Mouse (Mus musculus): Measurements from ENCODE around the gene Zfp628. TPM values are rescaled to one million over a fixed set of nuclear protein-coding genes. Genes with fewer than 3 reads are reported as not detected.

The Zfp628 gene
- polyA plus RNA-seq, 1 experiment from 2014 or later = 1.8 TPM

GRCm38 (mm10) chr7:4938456-4938855 is 23.4 kb downstream of the Zfp628 start:
- TF ChIP-seq EP300 (optimal IDR thresholded peaks at IDR 0.05) (no peak), CTCF (IDR thresholded peaks at IDR 0.05; ENCODE audit: low read depth) (peak; percentile 94)
- Histone ChIP-seq H3K9me3 (ENCODE audit: control insufficient read depth, low read length) (no peaks in the 10 kb centered on the region), H3K9ac (ENCODE audit: low read length) (no peak overlapping the region), H3K4me1 (replicated peaks; ENCODE audit: control insufficient read depth, insufficient read depth) (no peaks in the 10 kb centered on the region), H3K36me3 (ENCODE audit: control insufficient read depth, insufficient read depth, low read length) (no peaks in the 10 kb centered on the region), H3K27ac (replicated peaks) (no peak overlapping the region), H3K4me3 (ENCODE audit: low read depth, low read length) (no peak overlapping the region), H3K27me3 (ENCODE audit: control insufficient read depth, insufficient read depth, low read length) (no peaks in the 10 kb centered on the region), H3K4me2 (replicated peaks; ENCODE audit: low read depth) (no peak overlapping the region)
- peak; percentile 75 for DNase-seq (ENCODE audit: low spot score)
- WGBS = 43% methylated on average over 2 of the region's 2 CpGs
- ATAC-seq (ENCODE audit: low FRiP score, low TSS enrichment) = no peak

GRCm38 (mm10) chr7:4940068-4940479 is 25.1 kb downstream of the Zfp628 start:
- Histone ChIP-seq H3K4me1 (replicated peaks; ENCODE audit: control insufficient read depth, insufficient read depth) (no peaks in the 10 kb centered on the region), H3K27me3 (ENCODE audit: control insufficient read depth, insufficient read depth, low read length) (no peaks in the 10 kb centered on the region), H3K36me3 (ENCODE audit: control insufficient read depth, insufficient read depth, low read length) (no peaks in the 10 kb centered on the region), H3K4me3 (ENCODE audit: low read depth, low read length) (no peak overlapping the region), H3K27ac (replicated peaks) (no peak overlapping the region), H3K9ac (ENCODE audit: low read length) (no peak overlapping the region), H3K4me2 (replicated peaks; ENCODE audit: low read depth) (no peak overlapping the region), H3K9me3 (ENCODE audit: control insufficient read depth, low read length) (no peaks in the 10 kb centered on the region)
- peak; percentile 89 for DNase-seq (ENCODE audit: low spot score)
- peak; percentile 75 for ATAC-seq (ENCODE audit: low FRiP score, low TSS enrichment)
- TF ChIP-seq EP300 (optimal IDR thresholded peaks at IDR 0.05) (no peak), CTCF (IDR thresholded peaks at IDR 0.05; ENCODE audit: low read depth) (peak; percentile 91)
- WGBS = 16% methylated on average over 9 of the region's 9 CpGs

- DNase-seq (ENCODE audit: low spot score) (no peak), ATAC-seq (ENCODE audit: low FRiP score, low TSS enrichment) (no peak)
- Histone ChIP-seq H3K4me2 (replicated peaks; ENCODE audit: low read depth) (no peak overlapping the region), H3K4me3 (ENCODE audit: low read depth, low read length) (no peak overlapping the region), H3K27me3 (ENCODE audit: control insufficient read depth, insufficient read depth, low read length) (no peaks in the 10 kb centered on the region), H3K9me3 (ENCODE audit: control insufficient read depth, low read length) (no peaks in the 10 kb centered on the region), H3K36me3 (ENCODE audit: control insufficient read depth, insufficient read depth, low read length) (no peaks in the 10 kb centered on the region), H3K9ac (ENCODE audit: low read length) (no peak overlapping the region), H3K4me1 (replicated peaks; ENCODE audit: control insufficient read depth, insufficient read depth) (no peaks in the 10 kb centered on the region), H3K27ac (replicated peaks) (no peak overlapping the region)
- TF ChIP-seq EP300 (optimal IDR thresholded peaks at IDR 0.05) (no peak), CTCF (IDR thresholded peaks at IDR 0.05; ENCODE audit: low read depth) (no peak)
- WGBS = 49% methylated on average over 5 of the region's 5 CpGs
Observed at GRCm38 (mm10) chr7:4942673-4943072, 27.7 kb downstream of the Zfp628 start.

GRCm38 (mm10) chr7:4943223-4943815 is 28.3 kb downstream of the Zfp628 start:
- H3K4me2 ChIP-seq (replicated peaks; ENCODE audit: low read depth) = peak overlapping the region; percentile 54
- H3K4me3 ChIP-seq (ENCODE audit: low read depth, low read length) = peak overlapping the region; percentile 25; the same call in 1 of the 2 replicates
- H3K9me3 ChIP-seq (ENCODE audit: control insufficient read depth, low read length) = no peaks in the 10 kb centered on the region
- no peak for TF ChIP-seq EP300 (optimal IDR thresholded peaks at IDR 0.05)
- TF ChIP-seq CTCF (IDR thresholded peaks at IDR 0.05; ENCODE audit: low read depth) = peak; percentile 100
- no peak overlapping the region for H3K27ac ChIP-seq (replicated peaks)
- 0 out of 2 replicates have a peak overlapping the region, but pooled peaks have one; percentile 23 for H3K9ac ChIP-seq (ENCODE audit: low read length)
- H3K27me3 ChIP-seq (ENCODE audit: control insufficient read depth, insufficient read depth, low read length) = no peaks in the 10 kb centered on the region
- DNase-seq (ENCODE audit: low spot score) = peak; percentile 94
- no peaks in the 10 kb centered on the region for H3K36me3 ChIP-seq (ENCODE audit: control insufficient read depth, insufficient read depth, low read length)
- WGBS = 12% methylated on average over 15 of the region's 15 CpGs
- H3K4me1 ChIP-seq (replicated peaks; ENCODE audit: control insufficient read depth, insufficient read depth) = no peaks in the 10 kb centered on the region
- peak; percentile 90 for ATAC-seq (ENCODE audit: low FRiP score, low TSS enrichment)

- H3K36me3 ChIP-seq (ENCODE audit: control insufficient read depth, insufficient read depth, low read length) = no peaks in the 10 kb centered on the region
- DNase-seq (ENCODE audit: low spot score) = no peak
- ATAC-seq (ENCODE audit: low FRiP score, low TSS enrichment) = no peak
- H3K9me3 ChIP-seq (ENCODE audit: control insufficient read depth, low read length) = no peaks in the 10 kb centered on the region
- H3K27ac ChIP-seq (replicated peaks) = no peak overlapping the region
- H3K4me3 ChIP-seq (ENCODE audit: low read depth, low read length) = no peak overlapping the region
- no peak overlapping the region for H3K9ac ChIP-seq (ENCODE audit: low read length)
- WGBS = 15% methylated on average over 2 of the region's 2 CpGs
- H3K4me2 ChIP-seq (replicated peaks; ENCODE audit: low read depth) = no peak overlapping the region
- H3K4me1 ChIP-seq (replicated peaks; ENCODE audit: control insufficient read depth, insufficient read depth) = no peaks in the 10 kb centered on the region
- TF ChIP-seq EP300 (optimal IDR thresholded peaks at IDR 0.05) = no peak
- TF ChIP-seq CTCF (IDR thresholded peaks at IDR 0.05; ENCODE audit: low read depth) = no peak
- no peaks in the 10 kb centered on the region for H3K27me3 ChIP-seq (ENCODE audit: control insufficient read depth, insufficient read depth, low read length)
Observed at GRCm38 (mm10) chr7:4947855-4948254, 32.8 kb downstream of the Zfp628 start.

- no peak for DNase-seq (ENCODE audit: low spot score)
- ATAC-seq (ENCODE audit: low FRiP score, low TSS enrichment) = no peak
- Histone ChIP-seq H3K4me3 (ENCODE audit: low read depth, low read length) (no peak overlapping the region), H3K27ac (replicated peaks) (no peak overlapping the region), H3K4me2 (replicated peaks; ENCODE audit: low read depth) (no peak overlapping the region), H3K9ac (ENCODE audit: low read length) (no peak overlapping the region), H3K36me3 (ENCODE audit: control insufficient read depth, insufficient read depth, low read length) (no peaks in the 10 kb centered on the region), H3K4me1 (replicated peaks; ENCODE audit: control insufficient read depth, insufficient read depth) (no peaks in the 10 kb centered on the region), H3K9me3 (ENCODE audit: control insufficient read depth, low read length) (no peaks in the 10 kb centered on the region), H3K27me3 (ENCODE audit: control insufficient read depth, insufficient read depth, low read length) (no peaks in the 10 kb centered on the region)
- TF ChIP-seq EP300 (optimal IDR thresholded peaks at IDR 0.05) (no peak), CTCF (IDR thresholded peaks at IDR 0.05; ENCODE audit: low read depth) (no peak)
- WGBS = 38% methylated on average over 6 of the region's 6 CpGs
Observed at GRCm38 (mm10) chr7:4948386-4948785, 33.4 kb downstream of the Zfp628 start.
